Mouse (Mus musculus) heart, embryonic 14.5 days (tissue): ENCODE measurements around the gene Iqcj. TPM values are rescaled to one million over a fixed set of nuclear protein-coding genes. Genes with fewer than 3 reads are reported as not detected.
A peak's percentile ranks its signal among the peaks of the same experiment; 100 is the strongest.

Experiments
- ATAC-seq: fragments of 200-750 bp; cut with Nextera tagmentation; 2 replicates; pipeline ENCODE4 v1.8.0; 2017; ENCODE audit warnings: low read depth, moderate TSS enrichment; ENCODE audit not compliant: insufficient number of reproducible peaks, insufficient read depth, low FRiP score
- H3K27ac ChIP-seq, 2 experiments: fragments of 200-500 bp in 1 of 2; fragments of 300-500 bp in 1 of 2; sonication (generic) in 1 of 2; replicated peaks in 1 of 2; 2 replicates each; pipeline ENCODE4 v1.5.1; 2012 to 2014; ENCODE audit warnings: low read depth in 2 of 2, low read length in 2 of 2, control low read depth in 1 of 2, mild to moderate bottlenecking in 1 of 2, mixed read lengths in 1 of 2; ENCODE audit not compliant: control insufficient read depth in 1 of 2, insufficient read depth in 1 of 2
- H3K27me3 ChIP-seq: fragments of 300-500 bp; sonication (generic); 2 replicates; pipeline ENCODE4 v1.6.1; 2014; ENCODE audit warnings: mild to moderate bottlenecking, low read length, control low read depth; ENCODE audit not compliant: control insufficient read depth, insufficient read depth
- H3K36me3 ChIP-seq: fragments of 300-500 bp; sonication (generic); 2 replicates; pipeline ENCODE4 v1.6.1; 2014; ENCODE audit warnings: mild to moderate bottlenecking, control low read depth, low read length, mixed read lengths; ENCODE audit not compliant: control insufficient read depth, insufficient read depth
- H3K4me1 ChIP-seq, 2 experiments: fragments of 200-500 bp in 1 of 2; fragments of 300-500 bp in 1 of 2; sonication (generic) in 1 of 2; 2 replicates each; pipeline ENCODE4 v1.6.1; 2012 to 2014; ENCODE audit warnings: low read length in 2 of 2, control low read depth in 1 of 2, mixed read lengths in 1 of 2; ENCODE audit not compliant: control insufficient read depth in 2 of 2, insufficient read depth in 2 of 2
- H3K4me2 ChIP-seq: fragments of 300-500 bp; sonication (generic); 2 replicates; pipeline ENCODE4 v1.6.1; 2014; ENCODE audit warnings: mild to moderate bottlenecking, low read length
- H3K4me3 ChIP-seq, 2 experiments: fragments of 200-500 bp in 1 of 2; fragments of 300-500 bp in 1 of 2; sonication (generic) in 1 of 2; 2 replicates each; pipeline ENCODE4 v1.5.1; 2012 to 2014; ENCODE audit warnings: low read length in 2 of 2, mild to moderate bottlenecking in 2 of 2, control low read depth in 1 of 2, low read depth in 1 of 2, moderate library complexity in 1 of 2; ENCODE audit not compliant: control insufficient read depth in 1 of 2, insufficient read depth in 1 of 2
- H3K9ac ChIP-seq: fragments of 300-500 bp; sonication (generic); 2 replicates; pipeline ENCODE4 v1.6.1; 2014; ENCODE audit warnings: mild to moderate bottlenecking, low read length
- H3K9me3 ChIP-seq: fragments of 300-500 bp; sonication (generic); 2 replicates; pipeline ENCODE4 v1.6.1; 2016; ENCODE audit warnings: low read length, control low read depth; ENCODE audit not compliant: control insufficient read depth
- WGBS: fragments of 180-500 bp; shearing (Covaris S2); extraction: QIAGEN DNeasy Blood & Tissue Kit; methylation state at CpG from one replicate; pipeline ENCODE4 v1.1.7; 2014; 5-methylcytosine and 5-hydroxymethylcytosine counted together
- polyA plus RNA-seq: library from polyadenylated mRNA; unstranded; fragments of >200 nt; fragmentation: Nextera tagmentation; extraction: Ambion mirVana; gene quantifications from 2 replicates; pipeline ENCODE4 v1.2.1, GENCODE M21; 2014

Iqcj gene
- polyA plus RNA-seq, 1 experiment from 2014 or later, result not detected

GRCm38 (mm10) chr3:68045475-68046416 is 153.7 kb downstream of the Iqcj start:
- Histone ChIP-seq H3K9me3 (no peaks in the 10 kb centered on the region), H3K27me3 (no peaks in the 10 kb centered on the region), H3K27ac (no peak overlapping the region), H3K4me1 (no peaks in the 10 kb centered on the region), H3K36me3 (no peaks in the 10 kb centered on the region), H3K9ac (no peak overlapping the region), H3K4me3 (no peak overlapping the region), H3K4me2 (no peak overlapping the region)
- ATAC-seq, result no peak
- 49% methylated on average over 9 of the region's 9 CpGs for WGBS

- WGBS, result 46% methylated on average over 2 of the region's 2 CpGs
- no peaks in the 10 kb centered on the region for H3K27me3 ChIP-seq
- no peak overlapping the region for H3K27ac ChIP-seq
- H3K9me3 ChIP-seq, result no peaks in the 10 kb centered on the region
- H3K36me3 ChIP-seq, result no peaks in the 10 kb centered on the region
- H3K9ac ChIP-seq, result no peak overlapping the region
- no peak for ATAC-seq
- no peaks in the 10 kb centered on the region; a peak in 1 of 4 replicates for H3K4me1 ChIP-seq
- H3K4me2 ChIP-seq, result no peak overlapping the region
- H3K4me3 ChIP-seq, result no peak overlapping the region
Observed at GRCm38 (mm10) chr3:68053538-68053937, 161.5 kb downstream of the Iqcj start.

GRCm38 (mm10) chr3:68055071-68055470 is 163.1 kb downstream of the Iqcj start:
- Histone ChIP-seq H3K27me3 (no peaks in the 10 kb centered on the region), H3K9ac (no peak overlapping the region), H3K4me1 (no peaks in the 10 kb centered on the region; a peak in 1 of 4 replicates), H3K27ac (no peak overlapping the region), H3K36me3 (no peaks in the 10 kb centered on the region), H3K4me3 (peak overlapping the region; percentile 8 to 23; a peak in 3 of 4 replicates), H3K9me3 (no peaks in the 10 kb centered on the region), H3K4me2 (peak overlapping the region; percentile 49)
- no peak for ATAC-seq
- WGBS, result 18% methylated on average over 13 of the region's 13 CpGs

DNA sequence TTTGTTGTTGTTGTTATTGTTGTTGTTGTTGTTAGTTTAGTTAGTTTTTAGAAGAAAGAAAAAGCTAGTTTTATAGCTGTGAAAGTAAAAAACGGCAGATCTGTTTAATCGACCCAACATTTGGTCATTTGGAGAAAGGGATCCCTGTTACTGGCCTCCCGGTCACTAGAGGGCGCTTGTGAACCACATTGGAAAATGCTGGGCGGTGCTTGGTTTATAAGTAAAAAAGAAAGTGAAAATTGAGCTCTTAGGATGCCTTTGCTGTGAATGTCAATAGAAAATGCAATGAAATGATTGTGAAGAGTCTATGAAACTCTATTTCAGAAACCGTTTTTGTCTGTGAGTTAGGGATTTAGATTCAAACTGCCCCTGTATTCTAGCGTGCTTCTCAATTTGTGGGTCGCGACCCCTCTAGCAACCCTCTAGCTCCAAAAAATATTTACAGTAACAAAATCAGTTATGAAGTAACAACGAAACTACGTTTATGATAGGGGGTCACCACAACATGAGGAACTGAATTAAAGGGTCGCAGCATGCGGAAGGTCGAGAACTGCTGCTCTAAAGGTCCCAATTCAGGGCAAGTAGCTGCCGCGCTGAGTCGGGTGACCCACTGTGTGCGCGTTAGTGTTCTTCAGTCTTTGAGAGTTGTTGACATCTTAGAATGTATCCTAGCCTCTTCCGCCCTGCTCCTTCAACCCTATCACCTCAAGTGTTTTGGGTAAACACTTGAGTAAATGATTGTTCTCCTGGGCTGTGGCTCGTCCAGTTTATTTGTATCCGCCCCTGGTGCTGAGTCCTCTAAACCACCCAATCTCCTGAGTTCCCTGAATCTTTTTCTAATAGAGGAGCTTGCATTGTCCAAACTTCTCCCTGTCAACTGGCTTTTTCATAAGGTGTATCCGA is 164.6 kb downstream of the Iqcj start:
- H3K27me3 ChIP-seq, result no peaks in the 10 kb centered on the region
- ATAC-seq, result no peak
- H3K27ac ChIP-seq, result no peak overlapping the region
- no peaks in the 10 kb centered on the region; a peak in 1 of 4 replicates for H3K4me1 ChIP-seq
- no peaks in the 10 kb centered on the region for H3K9me3 ChIP-seq
- H3K9ac ChIP-seq, result no peak overlapping the region; the same call in 1 of the 2 replicates
- peak overlapping the region; percentile 50 for H3K4me2 ChIP-seq
- H3K36me3 ChIP-seq, result no peaks in the 10 kb centered on the region
- H3K4me3 ChIP-seq, result peak overlapping the region; percentile 11 to 37; a peak in 3 of 4 replicates
- WGBS, result 45% methylated on average over 23 of the region's 23 CpGs

DNA sequence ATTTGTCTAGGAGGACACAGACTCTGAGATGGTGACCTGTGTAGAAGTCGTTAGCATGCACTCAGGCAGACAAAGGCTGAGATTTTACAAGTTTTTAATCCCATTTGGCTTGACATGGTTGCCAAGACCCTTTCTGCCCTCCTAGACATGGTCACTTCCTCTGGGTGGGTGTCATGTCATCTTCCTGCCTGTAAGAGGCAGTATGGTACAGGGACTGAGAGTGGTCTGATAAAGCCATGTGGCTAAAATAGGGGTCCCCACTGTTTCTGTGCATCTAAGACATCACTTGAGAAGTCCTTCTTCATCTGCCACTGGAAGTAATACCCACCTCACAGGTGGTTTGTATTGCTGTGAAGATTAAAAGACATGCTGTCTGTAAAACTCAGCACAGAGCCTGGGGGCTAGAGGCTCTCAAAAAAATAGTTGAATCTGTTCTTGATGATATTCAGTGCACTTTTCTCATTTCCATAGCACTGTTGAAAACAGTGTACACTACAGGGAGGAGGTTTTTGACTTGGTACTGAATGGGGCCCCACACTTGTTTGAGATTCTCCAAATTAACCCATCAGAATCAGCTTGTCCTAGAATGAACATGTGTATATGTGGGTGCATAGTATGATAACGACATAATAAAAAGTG is 167.3 kb downstream of the Iqcj start:
- Histone ChIP-seq H3K27me3 (no peaks in the 10 kb centered on the region), H3K36me3 (no peaks in the 10 kb centered on the region), H3K4me2 (no peak overlapping the region), H3K27ac (no peak overlapping the region), H3K9me3 (no peaks in the 10 kb centered on the region), H3K4me3 (no peak overlapping the region), H3K4me1 (no peaks in the 10 kb centered on the region; a peak in 1 of 4 replicates), H3K9ac (no peak overlapping the region)
- 38% methylated on average over 2 of the region's 2 CpGs for WGBS
- no peak for ATAC-seq

- 22% methylated on average over 12 of the region's 12 CpGs for WGBS
- H3K4me3 ChIP-seq, result no peak within 1 kb of the TSS
- H3K9me3 ChIP-seq, result no peaks in the 10 kb centered on the region
- H3K4me1 ChIP-seq, result no peaks in the 10 kb centered on the region
- H3K9ac ChIP-seq, result no peak within 1 kb of the TSS
- ATAC-seq, result no peak
- no peak within 1 kb of the TSS for H3K27ac ChIP-seq
- no peaks in the 10 kb centered on the region for H3K27me3 ChIP-seq
- H3K36me3 ChIP-seq, result no peaks in the 10 kb centered on the region
- no peak within 1 kb of the TSS for H3K4me2 ChIP-seq
Observed at GRCm38 (mm10) chr3:68064731-68065130, 172.7 kb downstream of the Iqcj start, which contains the start of gene Schip1. Gene Schip1, plus strand, starts transcription at chr3:68064802.
